Mouse (Mus musculus) liver, embryonic 15.5 days (tissue): ENCODE data around the gene Prune1. TPM values are rescaled to one million over a fixed set of nuclear protein-coding genes. Genes with fewer than 3 reads are reported as not detected.

Experiments
- ATAC-seq: fragments of 200-750 bp; cut with Nextera tagmentation; 2 replicates; pipeline ENCODE4 v1.8.0; 2017; ENCODE audit warnings: moderate number of reproducible peaks, mild to moderate bottlenecking, moderate library complexity; ENCODE audit not compliant: insufficient read depth
- H3K27ac ChIP-seq: fragments of 300-500 bp; sonication (generic); replicated peaks from 2 replicates; pipeline ENCODE4 v1.5.1; 2015; ENCODE audit warnings: mild to moderate bottlenecking, inconsistent platforms
- H3K27me3 ChIP-seq: fragments of 300-500 bp; sonication (generic); 2 replicates; pipeline ENCODE4 v1.6.1; 2015; ENCODE audit warnings: mild to moderate bottlenecking, inconsistent platforms
- H3K36me3 ChIP-seq: fragments of 300-500 bp; sonication (generic); replicated peaks from 2 replicates; pipeline ENCODE4 v1.6.1; 2015; ENCODE audit warnings: moderate library complexity, mild to moderate bottlenecking, inconsistent platforms
- H3K4me1 ChIP-seq: fragments of 300-500 bp; sonication (generic); replicated peaks from 2 replicates; pipeline ENCODE4 v1.6.1; 2015; ENCODE audit warnings: inconsistent platforms
- H3K4me2 ChIP-seq: fragments of 300-500 bp; sonication (generic); 2 replicates; pipeline ENCODE4 v1.6.1; 2015; ENCODE audit warnings: moderate library complexity, mild to moderate bottlenecking, inconsistent platforms
- H3K4me3 ChIP-seq: fragments of 300-500 bp; sonication (generic); replicated peaks from 2 replicates; pipeline ENCODE4 v1.5.1; 2015; ENCODE audit warnings: mild to moderate bottlenecking, inconsistent platforms
- H3K9ac ChIP-seq: fragments of 300-500 bp; sonication (generic); 2 replicates; pipeline ENCODE4 v1.6.1; 2015; ENCODE audit warnings: moderate library complexity, mild to moderate bottlenecking, inconsistent platforms
- H3K9me3 ChIP-seq: fragments of 300-500 bp; sonication (generic); replicated peaks from 2 replicates; pipeline ENCODE4 v1.6.1; 2016; ENCODE audit warnings: inconsistent platforms
- WGBS: fragments of 180-500 bp; shearing (Covaris S2); methylation state at CpG from one replicate; pipeline ENCODE4 v1.1.7; 2015; ENCODE audit warnings: mixed read lengths; ENCODE audit not compliant: insufficient replicate concordance; 5-methylcytosine and 5-hydroxymethylcytosine counted together
- polyA plus RNA-seq: library from polyadenylated mRNA; unstranded; fragments of >200 nt; fragmentation: Nextera tagmentation; extraction: Ambion mirVana; gene quantifications from 2 replicates; pipeline ENCODE4 v1.2.1, GENCODE M21; 2015

Gene Prune1
- 9.0 and 9.5 TPM in 2 replicates for polyA plus RNA-seq

GRCm38 (mm10) chr3:95281216-95282126 is at the start of gene Prune1, which contains the start of gene Mindy1:
Gene Prune1 (minus strand): TSS chr3:95282076.
Gene Mindy1 (plus strand): TSS chr3:95281345.
- Histone ChIP-seq H3K9ac (peak within 1 kb of the TSS; percentile 82), H3K36me3 (0 out of 2 replicates have a peak, but pooled peaks cover 2% of the 10 kb centered on the region), H3K9me3 (no peaks in the 10 kb centered on the region), H3K4me2 (peak within 1 kb of the TSS; percentile 80), H3K27me3 (no peaks in the 10 kb centered on the region), H3K27ac (peak within 1 kb of the TSS; percentile 99), H3K4me1 (peaks cover 83% of the 10 kb centered on the region), H3K4me3 (peak within 1 kb of the TSS; percentile 71)
- peak; percentile 81 for ATAC-seq
- under 1% methylated on average over 53 of the region's 53 CpGs for WGBS

GRCm38 (mm10) chr3:95331528-95331927 is 49.7 kb upstream of the Prune1 start:
- Histone ChIP-seq H3K27me3 (no peaks in the 10 kb centered on the region), H3K27ac (no peak overlapping the region), H3K4me3 (no peak overlapping the region), H3K4me1 (no peaks in the 10 kb centered on the region), H3K36me3 (peaks cover 85% of the 10 kb centered on the region), H3K4me2 (no peak overlapping the region), H3K9me3 (no peaks in the 10 kb centered on the region), H3K9ac (no peak overlapping the region)
- ATAC-seq = no peak
- WGBS = no CpG with 5 or more reads among the region's 1 CpGs

- H3K27ac ChIP-seq = no peak overlapping the region
- no peak for ATAC-seq
- H3K9ac ChIP-seq = no peak overlapping the region
- H3K4me3 ChIP-seq = no peak overlapping the region
- H3K36me3 ChIP-seq = peaks cover 93% of the 10 kb centered on the region
- 72% methylated on average over 1 of the region's 1 CpGs for WGBS
- no peak overlapping the region for H3K4me2 ChIP-seq
- peaks cover under 1% of the 10 kb centered on the region; the same call in 1 of the 2 replicates for H3K4me1 ChIP-seq
- H3K9me3 ChIP-seq = no peaks in the 10 kb centered on the region
- no peaks in the 10 kb centered on the region for H3K27me3 ChIP-seq
Observed at GRCm38 (mm10) chr3:95328803-95329404, 47.0 kb upstream of the Prune1 start.

- Histone ChIP-seq H3K4me3 (no peak overlapping the region), H3K9me3 (no peaks in the 10 kb centered on the region), H3K27ac (no peak overlapping the region), H3K4me1 (peaks cover 23% of the 10 kb centered on the region), H3K27me3 (no peaks in the 10 kb centered on the region), H3K9ac (no peak overlapping the region), H3K36me3 (peaks cover 98% of the 10 kb centered on the region), H3K4me2 (no peak overlapping the region)
- 84% methylated on average over 6 of the region's 6 CpGs for WGBS
- ATAC-seq = no peak
Observed at GRCm38 (mm10) chr3:95324454-95325144, 42.7 kb upstream of the Prune1 start.

- H3K27ac ChIP-seq = peak overlapping the region; percentile 35; the same call in 1 of the 2 replicates
- no peak overlapping the region for H3K4me2 ChIP-seq
- peaks cover 88% of the 10 kb centered on the region for H3K36me3 ChIP-seq
- no peaks in the 10 kb centered on the region for H3K9me3 ChIP-seq
- 50% methylated on average over 3 of the region's 3 CpGs for WGBS
- no peaks in the 10 kb centered on the region for H3K27me3 ChIP-seq
- peaks cover 33% of the 10 kb centered on the region for H3K4me1 ChIP-seq
- H3K4me3 ChIP-seq = no peak overlapping the region
- no peak overlapping the region for H3K9ac ChIP-seq
- no peak for ATAC-seq
Observed at GRCm38 (mm10) chr3:95323429-95323828, 41.6 kb upstream of the Prune1 start.

- Histone ChIP-seq H3K4me3 (no peak overlapping the region), H3K9ac (no peak overlapping the region), H3K27ac (0 out of 2 replicates have a peak overlapping the region, but pooled peaks have one; percentile 5), H3K36me3 (peaks cover 54% of the 10 kb centered on the region), H3K27me3 (no peaks in the 10 kb centered on the region), H3K4me2 (peak overlapping the region; percentile 98; the same call in 1 of the 2 replicates), H3K4me1 (peaks cover 61% of the 10 kb centered on the region), H3K9me3 (no peaks in the 10 kb centered on the region)
- WGBS = 69% methylated on average over 12 of the region's 12 CpGs
- no peak for ATAC-seq
Observed at GRCm38 (mm10) chr3:95319701-95320625, 38.1 kb upstream of the Prune1 start.

- Histone ChIP-seq H3K9ac (peak overlapping the region; percentile 17; the same call in 1 of the 2 replicates), H3K36me3 (peaks cover 45% of the 10 kb centered on the region), H3K9me3 (no peaks in the 10 kb centered on the region), H3K27ac (peak overlapping the region; percentile 72), H3K4me1 (peaks cover 69% of the 10 kb centered on the region), H3K4me3 (0 out of 2 replicates have a peak overlapping the region, but pooled peaks have one; percentile 7), H3K4me2 (peak overlapping the region; percentile 98), H3K27me3 (no peaks in the 10 kb centered on the region)
- ATAC-seq = no peak
- 38% methylated on average over 2 of the region's 2 CpGs for WGBS
Observed at GRCm38 (mm10) chr3:95319110-95319509, 37.2 kb upstream of the Prune1 start.

- peaks cover 72% of the 10 kb centered on the region for H3K4me1 ChIP-seq
- peak overlapping the region; percentile 8; the same call in 1 of the 2 replicates for H3K9ac ChIP-seq
- peak; percentile 27 for ATAC-seq
Observed at GRCm38 (mm10) chr3:95318548-95318947, 36.7 kb upstream of the Prune1 start.

GRCm38 (mm10) chr3:95317414-95318080 is 35.7 kb upstream of the Prune1 start:
- peak overlapping the region; percentile 7; the same call in 1 of the 2 replicates for H3K4me3 ChIP-seq
- no peaks in the 10 kb centered on the region for H3K27me3 ChIP-seq
- peak overlapping the region; percentile 72 for H3K27ac ChIP-seq
- H3K36me3 ChIP-seq = peaks cover 29% of the 10 kb centered on the region
- 22% methylated on average over 12 of the region's 12 CpGs for WGBS
- H3K4me2 ChIP-seq = peak overlapping the region; percentile 98
- H3K4me1 ChIP-seq = peaks cover 74% of the 10 kb centered on the region
- no peak for ATAC-seq
- no peaks in the 10 kb centered on the region for H3K9me3 ChIP-seq
- H3K9ac ChIP-seq = peak overlapping the region; percentile 25; the same call in 1 of the 2 replicates

More at GRCm38 (mm10) chr3:95318548-95318947, 36.7 kb upstream of the Prune1 start:
- H3K27ac ChIP-seq = peak overlapping the region; percentile 72
- peaks cover 39% of the 10 kb centered on the region for H3K36me3 ChIP-seq
- peak overlapping the region; percentile 98 for H3K4me2 ChIP-seq
- WGBS = 55% methylated on average over 6 of the region's 6 CpGs
- H3K9me3 ChIP-seq = no peaks in the 10 kb centered on the region
- H3K27me3 ChIP-seq = no peaks in the 10 kb centered on the region
- 0 out of 2 replicates have a peak overlapping the region, but pooled peaks have one; percentile 7 for H3K4me3 ChIP-seq
